13 mouse cellular contexts compared by ENCODE assay signal in the genomic region with DNA sequence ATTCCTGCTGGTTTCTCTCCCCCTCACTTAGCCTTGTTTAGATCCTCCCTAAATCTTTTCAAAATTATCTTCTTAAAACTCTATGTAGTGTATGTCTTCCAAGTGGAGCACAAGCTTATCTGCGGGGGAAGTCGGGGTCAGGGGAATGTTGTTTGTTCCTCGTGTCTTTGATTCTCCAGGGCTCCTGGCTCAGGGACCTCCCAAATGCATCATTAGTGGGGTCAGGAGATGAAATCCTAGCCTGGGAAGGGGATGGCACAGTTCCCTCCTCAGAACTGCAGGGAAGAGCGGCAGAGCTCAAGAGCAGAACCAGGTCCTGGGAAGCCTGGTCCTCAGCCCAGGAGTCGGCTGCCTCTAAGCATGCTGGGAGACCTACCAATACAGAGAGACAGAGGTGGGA. TPM values are rescaled to one million over a fixed set of nuclear protein-coding genes. Genes with fewer than 3 reads are reported as not detected.
DNase-seq lines count a peak whose midpoint lies in the region; ATAC-seq and TF ChIP-seq lines count a peak whose summit lies in the region.
"Had no signal": no experiment of that assay in that cellular context is flagged by ENCODE, and none has a peak within 500 bp of the region (broad histone marks: within the 10 kb centered on the region; RNA-seq: fewer than 3 reads in every experiment).

No protein-coding gene starts in this region.

- TF ChIP-seq POLR2A in bone marrow macrophage, adult 2 months (IDR thresholded peaks at IDR 0.05; ENCODE audit: borderline replicate concordance, low read depth, low read length) = no peak

- H3K4me3 ChIP-seq in layer of hippocampus, adult 2 months = no peak overlapping the region
- 0 out of 2 replicates have a peak overlapping the region, but pooled peaks have one; percentile 1 for H3K4me3 ChIP-seq in bone marrow macrophage, adult 2 months (ENCODE audit: insufficient read depth, low read length)
- H3K4me3 ChIP-seq in heart, embryonic 11.5 days (ENCODE audit: low read depth, low read length) = no peak overlapping the region

- no peak overlapping the region for H3K9ac ChIP-seq in heart, embryonic 11.5 days (ENCODE audit: low read depth, low read length)
- H3K9ac ChIP-seq: forebrain, postnatal 0 days had no signal

- no peaks in the 10 kb centered on the region for H3K27me3 ChIP-seq in heart, embryonic 11.5 days (ENCODE audit: control insufficient read depth, insufficient read depth, low read length)

- no peaks in the 10 kb centered on the region for H3K36me3 ChIP-seq in heart, embryonic 11.5 days (ENCODE audit: control insufficient read depth, insufficient read depth, low read length)

- H3K4me2 ChIP-seq in heart, embryonic 11.5 days = no peak overlapping the region

- WGBS in heart, embryonic 11.5 days (ENCODE audit: insufficient replicate concordance) = 43% methylated on average over 5 of the region's 5 CpGs

- TF ChIP-seq CTCF in layer of hippocampus, adult 2 months (conservative IDR thresholded peaks at IDR 0.05) = no peak
- TF ChIP-seq CTCF in bone marrow macrophage, adult 2 months (IDR thresholded peaks at IDR 0.05; ENCODE audit: low read depth, low read length) = no peak

- no peak for ATAC-seq in heart, embryonic 11.5 days (replicated peaks; ENCODE audit: insufficient number of reproducible peaks, low FRiP score, low TSS enrichment)
- ATAC-seq: forebrain, postnatal 0 days; hindbrain, embryonic 16.5 days had no signal

- DNase-seq in layer of hippocampus, adult 2 months (ENCODE audit: low spot score in 2 of 2) = no peak
- no peak for DNase-seq in layer of hippocampus, postnatal 25 days (ENCODE audit: extremely low spot score in 1 of 2, low spot score in 1 of 2)
- peak; percentile 53 for DNase-seq in kidney, postnatal 14 days
- DNase-seq in embryo, embryonic 9.5 days (ENCODE audit: extremely low spot score) = no peak
- no peak for DNase-seq in adrenal gland, postnatal 25 days
- DNase-seq in thymus, postnatal 25 days = no peak
- DNase-seq: cerebellum, adult 8-10 months; forebrain, postnatal 0 days; right cerebral cortex, postnatal 25 days had no signal

- no peaks in the 10 kb centered on the region for H3K9me3 ChIP-seq in heart, embryonic 11.5 days (replicated peaks; ENCODE audit: control insufficient read depth, low read length)

- H3K27ac ChIP-seq in layer of hippocampus, adult 2 months = peak overlapping the region; percentile 66
- 0 out of 2 replicates have a peak overlapping the region, but pooled peaks have one; percentile 16 for H3K27ac ChIP-seq in bone marrow macrophage, adult 2 months (ENCODE audit: insufficient read depth, low read depth, low read length)
- peak overlapping the region; percentile 75 for H3K27ac ChIP-seq in heart, embryonic 11.5 days (ENCODE audit: low read depth, low read length)

- H3K4me1 ChIP-seq in bone marrow macrophage, adult 2 months (ENCODE audit: control insufficient read depth, insufficient read depth, low read length) = peaks cover 56% of the 10 kb centered on the region
- peaks cover 29% of the 10 kb centered on the region for H3K4me1 ChIP-seq in heart, embryonic 11.5 days (ENCODE audit: control insufficient read depth, insufficient read depth, low read length)

RNA-seq across cellular contexts. Expression of a gene that starts 2.3 kb away (rescaled TPM):
- 1 to 10 TPM; 2.3 to 2.9 TPM for total RNA-seq in layer of hippocampus, adult 2 months (2021)
- 1 to 10 TPM; 1.9 to 2.0 TPM for total RNA-seq in layer of hippocampus, postnatal 25 days (2021)
- polyA plus RNA-seq in bone marrow macrophage, adult 2 months (2012; ENCODE audit: insufficient read depth, insufficient read length, missing spikeins) = 74.9 and 86.3 TPM in 2 replicates
- 0.39 and 0.62 TPM in 2 replicates for polyA plus RNA-seq in heart, embryonic 11.5 days (2014; fragmentation: Nextera tagmentation; extraction: Ambion mirVana)
- total RNA-seq in adrenal gland, postnatal 25 days (2021) = 10.5 and 18.9 TPM in 2 replicates

RNA-seq across cellular contexts. Expression of a gene that starts 12.6 kb away (rescaled TPM):
- 1 to 10 TPM; 5.5 to 5.9 TPM for total RNA-seq in layer of hippocampus, adult 2 months (2021)
- 1 to 10 TPM; 4.8 TPM for total RNA-seq in layer of hippocampus, postnatal 25 days (2021)
- polyA plus RNA-seq in bone marrow macrophage, adult 2 months (2012; ENCODE audit: insufficient read depth, insufficient read length, missing spikeins) = 10.6 and 11.6 TPM in 2 replicates
- polyA plus RNA-seq in heart, embryonic 11.5 days (2014; fragmentation: Nextera tagmentation; extraction: Ambion mirVana) = 10.2 and 11.2 TPM in 2 replicates
- total RNA-seq in adrenal gland, postnatal 25 days (2021) = 8.5 and 11.4 TPM in 2 replicates

RNA-seq across cellular contexts. Expression of a gene that starts 45.5 kb away (rescaled TPM):
- total RNA-seq in layer of hippocampus, adult 2 months (2021) = 10 to 100 TPM; 34.9 to 37.9 TPM
- total RNA-seq in layer of hippocampus, postnatal 25 days (2021) = 10 to 100 TPM; 38.7 to 41.3 TPM
- 85.3 and 90.3 TPM in 2 replicates for polyA plus RNA-seq in bone marrow macrophage, adult 2 months (2012; ENCODE audit: insufficient read depth, insufficient read length, missing spikeins)
- polyA plus RNA-seq in heart, embryonic 11.5 days (2014; fragmentation: Nextera tagmentation; extraction: Ambion mirVana) = 12.4 and 13.0 TPM in 2 replicates
- 12.4 and 16.6 TPM in 2 replicates for total RNA-seq in adrenal gland, postnatal 25 days (2021)

RNA-seq across cellular contexts. Expression of a gene that starts 54.8 kb away (rescaled TPM):
- not detected for total RNA-seq in layer of hippocampus, adult 2 months (2021)
- not detected for total RNA-seq in layer of hippocampus, postnatal 25 days (2021)
- not detected in 2 replicates for polyA plus RNA-seq in bone marrow macrophage, adult 2 months (2012; ENCODE audit: insufficient read depth, insufficient read length, missing spikeins)
- polyA plus RNA-seq in heart, embryonic 11.5 days (2014; fragmentation: Nextera tagmentation; extraction: Ambion mirVana) = not detected in 2 replicates
- total RNA-seq in adrenal gland, postnatal 25 days (2021) = not detected in 2 replicates
- total RNA-seq: forebrain, postnatal 0 days had no signal
- polyA plus RNA-seq: forebrain, postnatal 0 days; hindbrain, embryonic 16.5 days; limb, embryonic 11.5 days had no signal

Comparison
In these comparisons a context has a peak if more than half of its experiments do, and no peak if none do; other contexts are left out.
1. H3K27ac ChIP-seq: peak in every context shown above with its lines; median percentile 75 in heart, embryonic 11.5 days; 66 in layer of hippocampus, adult 2 months; 16 in bone marrow macrophage, adult 2 months.